Mouse (Mus musculus): Measurements from ENCODE around the gene Nxn.

Nxn gene

GRCm38 (mm10) chr11:76398798-76399586 is at the start of gene Nxn:
TSS of gene Nxn (minus strand) at chr11:76399140.
- DNase-seq, result peak; percentile 95 to 97

GRCm38 (mm10) chr11:76446251-76446650 is 47.3 kb upstream of the Nxn start:
- DNase-seq, result no peak

GRCm38 (mm10) chr11:76445459-76445858 is 46.5 kb upstream of the Nxn start:
- no peak for DNase-seq

GRCm38 (mm10) chr11:76439666-76440065 is 40.7 kb upstream of the Nxn start:
- peak; percentile 68 to 71 for DNase-seq

- peak; percentile 44 to 53 for DNase-seq
Observed at GRCm38 (mm10) chr11:76436864-76437437, 38.0 kb upstream of the Nxn start.

- DNase-seq, result peak; percentile 77 to 89
Observed at GRCm38 (mm10) chr11:76436009-76436408, 37.1 kb upstream of the Nxn start.

GRCm38 (mm10) chr11:76429966-76430631 is 31.2 kb upstream of the Nxn start:
- no peak for DNase-seq

- DNase-seq, result peak in 1 of 2 experiments; percentile 40
Observed at GRCm38 (mm10) chr11:76429556-76429955, 30.6 kb upstream of the Nxn start.

GRCm38 (mm10) chr11:76429046-76429445 is 30.1 kb upstream of the Nxn start:
- no peak for DNase-seq

GRCm38 (mm10) chr11:76427781-76428180 is 28.8 kb upstream of the Nxn start:
- no peak for DNase-seq

GRCm38 (mm10) chr11:76425749-76426148 is 26.8 kb upstream of the Nxn start:
- no peak for DNase-seq

- DNase-seq, result no peak
Observed at GRCm38 (mm10) chr11:76420896-76421295, 22.0 kb upstream of the Nxn start.

GRCm38 (mm10) chr11:76419179-76419578 is 20.2 kb upstream of the Nxn start:
- DNase-seq, result peak; percentile 56 to 59

- peak; percentile 80 to 90 for DNase-seq
Observed at GRCm38 (mm10) chr11:76418423-76418822, 19.5 kb upstream of the Nxn start.

- DNase-seq, result no peak
Observed at GRCm38 (mm10) chr11:76415985-76416384, 17.0 kb upstream of the Nxn start.

- no peak for DNase-seq
Observed at GRCm38 (mm10) chr11:76415001-76415400, 16.1 kb upstream of the Nxn start.

GRCm38 (mm10) chr11:76413202-76413601 is 14.3 kb upstream of the Nxn start:
- peak; percentile 61 to 66 for DNase-seq

GRCm38 (mm10) chr11:76410826-76411225 is 11.9 kb upstream of the Nxn start:
- DNase-seq, result peak; percentile 76 to 83

- peak; percentile 98 for DNase-seq
Observed at GRCm38 (mm10) chr11:76406702-76407583, 8.0 kb upstream of the Nxn start, which contains the start of gene Timm22. TSS of gene Timm22 (plus strand) at chr11:76406952.

GRCm38 (mm10) chr11:76405626-76406264 is 6.8 kb upstream of the Nxn start:
- DNase-seq, result no peak

GRCm38 (mm10) chr11:76405113-76405512 is 6.2 kb upstream of the Nxn start:
- no peak for DNase-seq

- peak; percentile 45 for DNase-seq
Observed at GRCm38 (mm10) chr11:76401398-76401797, 2.5 kb upstream of the Nxn start.
